Mouse (Mus musculus): ENCODE data around the gene Plpp3. TPM values are rescaled to one million over a fixed set of nuclear protein-coding genes. Genes with fewer than 3 reads are reported as not detected.
"Not testable (repeated sequence)": the region's sequence is repeated elsewhere in the genome, so short reads cannot be mapped to it uniquely, and the experiment has no call there.

Gene Plpp3
- polyA plus RNA-seq, 1 experiment from 2014 or later = 6.5 TPM

GRCm38 (mm10) chr4:105262358-105262757, 105.2 kb downstream of the Plpp3 start:
- 95% methylated on average over 12 of the region's 12 CpGs for WGBS (ENCODE audit: missing documents)
- Histone ChIP-seq H3K27ac (no peak overlapping the region), H3K4me3 (ENCODE audit: inconsistent target) (no peak overlapping the region), H3K79me2 (ENCODE audit: inconsistent target) (no peaks in the 10 kb centered on the region), H3K36me3 (ENCODE audit: inconsistent target) (no peaks in the 10 kb centered on the region)

DNA sequence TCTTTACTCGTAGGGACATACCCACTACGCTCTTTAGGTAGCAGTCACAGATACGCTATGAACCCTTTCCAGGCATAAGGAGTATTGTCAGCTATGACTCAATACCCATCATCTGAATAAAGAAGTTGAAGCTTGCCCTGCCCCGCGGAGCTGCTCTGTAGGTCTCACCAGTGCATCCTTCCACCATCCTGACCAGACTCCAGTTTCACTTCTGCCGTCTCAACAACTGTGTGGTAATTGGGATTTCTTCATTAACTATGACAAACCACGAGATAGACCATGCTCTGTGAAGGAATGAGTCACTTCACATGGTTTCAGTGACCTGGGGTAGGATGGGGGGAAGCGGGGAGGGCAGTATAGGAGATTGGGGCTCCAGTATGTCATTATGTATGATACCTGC, 106.5 kb downstream of the Plpp3 start:
- Histone ChIP-seq H3K36me3 (ENCODE audit: inconsistent target) (no peaks in the 10 kb centered on the region), H3K27ac (no peak overlapping the region), H3K79me2 (ENCODE audit: inconsistent target) (no peaks in the 10 kb centered on the region), H3K4me3 (ENCODE audit: inconsistent target) (no peak overlapping the region)
- 10% methylated on average over 8 of the region's 8 CpGs for WGBS (ENCODE audit: missing documents)

- H3K27ac ChIP-seq = no peak overlapping the region
- 88% methylated on average over 8 of the region's 8 CpGs for WGBS (ENCODE audit: missing documents)
- no peak overlapping the region for H3K4me3 ChIP-seq (ENCODE audit: inconsistent target)
- no peaks in the 10 kb centered on the region for H3K79me2 ChIP-seq (ENCODE audit: inconsistent target)
- no peaks in the 10 kb centered on the region for H3K36me3 ChIP-seq (ENCODE audit: inconsistent target)
These were observed 107.9 kb downstream of the Plpp3 start for GRCm38 (mm10) chr4:105265041-105265440.

DNA sequence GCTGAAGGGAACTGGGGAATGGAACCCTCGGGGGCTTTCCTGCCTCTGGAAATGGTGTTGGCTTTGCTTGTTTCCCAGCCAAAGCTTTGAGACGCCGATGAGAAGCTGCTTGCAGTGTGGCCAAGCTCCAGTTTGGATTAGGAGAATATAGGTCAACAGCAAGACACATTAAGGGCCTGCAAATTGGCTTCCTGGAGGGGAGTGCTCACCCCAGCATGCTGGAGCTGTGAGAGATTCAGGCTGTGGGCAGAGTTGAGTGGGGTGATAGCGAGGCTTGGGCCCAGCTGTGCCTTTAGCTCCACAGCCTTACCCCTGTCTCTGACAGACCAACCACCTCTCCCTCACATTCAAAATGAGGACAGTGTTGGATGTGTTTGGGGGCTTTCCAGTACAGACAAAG, 108.5 kb downstream of the Plpp3 start:
- H3K36me3 ChIP-seq (ENCODE audit: inconsistent target) = no peaks in the 10 kb centered on the region
- no peak overlapping the region for H3K4me3 ChIP-seq (ENCODE audit: inconsistent target)
- 92% methylated on average over 4 of the region's 4 CpGs for WGBS (ENCODE audit: missing documents)
- H3K27ac ChIP-seq = no peak overlapping the region
- no peaks in the 10 kb centered on the region for H3K79me2 ChIP-seq (ENCODE audit: inconsistent target)

DNA sequence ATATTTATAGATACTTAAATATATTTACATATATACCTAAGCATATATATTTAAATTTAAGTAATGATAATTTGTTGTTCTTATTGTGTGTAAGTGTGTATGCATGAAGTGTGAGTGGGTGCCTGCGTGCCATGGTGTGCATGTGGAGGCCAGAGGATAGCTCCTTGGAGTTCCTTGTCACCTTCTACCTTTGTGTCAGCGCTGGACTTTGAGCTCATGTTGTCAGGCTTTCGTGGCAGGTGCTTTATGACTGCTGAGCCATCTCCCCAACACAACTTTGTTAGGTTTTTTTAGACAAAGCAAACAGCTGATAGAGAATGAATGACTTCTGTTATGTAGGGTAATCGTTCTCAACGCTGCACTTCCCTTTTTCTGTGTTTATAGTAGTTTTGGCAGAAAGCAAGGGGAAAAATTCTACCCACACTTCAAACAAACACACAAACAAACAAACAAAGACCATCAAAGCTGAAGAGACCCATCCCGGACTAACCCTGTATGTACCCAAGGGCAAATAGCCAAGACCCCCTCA, 111.1 kb downstream of the Plpp3 start:
- Histone ChIP-seq H3K36me3 (ENCODE audit: inconsistent target) (no peaks in the 10 kb centered on the region), H3K79me2 (ENCODE audit: inconsistent target) (no peaks in the 10 kb centered on the region), H3K27ac (no peak overlapping the region), H3K4me3 (ENCODE audit: inconsistent target) (no peak overlapping the region)
- 44% methylated on average over 6 of the region's 6 CpGs for WGBS (ENCODE audit: missing documents)

DNA sequence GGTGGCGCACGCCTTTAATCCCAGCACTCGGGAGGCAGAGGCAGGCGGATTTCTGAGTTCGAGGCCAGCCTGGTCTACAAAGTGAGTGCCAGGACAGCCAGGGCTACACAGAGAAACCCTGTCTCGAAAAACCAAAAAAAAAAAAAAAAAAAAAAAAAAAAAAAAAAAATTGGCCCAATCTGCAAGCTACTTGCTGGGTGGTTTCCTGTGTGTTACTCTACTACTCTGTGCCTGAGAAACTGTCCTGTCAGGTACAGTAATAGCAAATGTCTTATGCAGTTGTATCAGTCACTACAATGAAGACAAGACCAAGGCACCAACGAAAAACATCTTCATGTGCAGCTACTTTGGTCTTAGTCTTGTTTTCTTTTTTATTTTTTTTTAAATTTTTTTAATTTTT, 112.3 kb downstream of the Plpp3 start:
- H3K27ac ChIP-seq; H3K4me3 ChIP-seq (ENCODE audit: inconsistent target); H3K79me2 ChIP-seq (ENCODE audit: inconsistent target); H3K36me3 ChIP-seq (ENCODE audit: inconsistent target): not testable (repeated sequence)
- WGBS (ENCODE audit: missing documents) = 80% methylated on average over 1 of the region's 7 CpGs

DNA sequence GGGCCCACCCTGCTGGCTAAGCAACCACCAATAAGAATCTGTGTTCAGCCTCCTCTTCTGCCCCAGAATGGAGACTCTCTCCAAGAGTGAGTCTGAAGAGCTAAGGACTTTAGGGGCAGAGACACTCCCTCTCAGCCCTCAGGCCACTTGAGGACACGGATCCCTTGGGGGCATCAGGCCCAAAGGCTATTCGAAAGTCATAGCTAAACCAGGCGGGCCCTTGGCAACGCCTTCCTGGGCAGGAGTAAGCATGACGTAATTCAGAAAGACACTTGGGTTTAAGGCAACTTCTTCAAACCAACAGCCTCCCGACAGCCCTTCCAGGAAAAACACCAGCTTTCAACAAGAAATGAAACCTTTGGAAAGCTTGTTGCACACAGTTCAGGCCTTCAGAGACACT, 114.0 kb downstream of the Plpp3 start:
- 57% methylated on average over 6 of the region's 6 CpGs for WGBS (ENCODE audit: missing documents)
- Histone ChIP-seq H3K36me3 (ENCODE audit: inconsistent target) (no peaks in the 10 kb centered on the region), H3K27ac (no peak overlapping the region), H3K4me3 (ENCODE audit: inconsistent target) (no peak overlapping the region), H3K79me2 (ENCODE audit: inconsistent target) (no peaks in the 10 kb centered on the region)

- Histone ChIP-seq H3K36me3 (ENCODE audit: inconsistent target) (no peaks in the 10 kb centered on the region), H3K4me3 (ENCODE audit: inconsistent target) (no peak overlapping the region), H3K79me2 (ENCODE audit: inconsistent target) (no peaks in the 10 kb centered on the region), H3K27ac (no peak overlapping the region)
- 45% methylated on average over 2 of the region's 2 CpGs for WGBS (ENCODE audit: missing documents)
These were observed 115.9 kb downstream of the Plpp3 start for GRCm38 (mm10) chr4:105273034-105273433.

GRCm38 (mm10) chr4:105273486-105273885, 116.3 kb downstream of the Plpp3 start:
- no peaks in the 10 kb centered on the region for H3K36me3 ChIP-seq (ENCODE audit: inconsistent target)
- H3K27ac ChIP-seq = no peak overlapping the region
- H3K4me3 ChIP-seq (ENCODE audit: inconsistent target) = no peak overlapping the region
- WGBS (ENCODE audit: missing documents) = 96% methylated on average over 4 of the region's 4 CpGs
- H3K79me2 ChIP-seq (ENCODE audit: inconsistent target) = no peaks in the 10 kb centered on the region

GRCm38 (mm10) chr4:105275616-105276015, 118.5 kb downstream of the Plpp3 start:
- Histone ChIP-seq H3K79me2 (ENCODE audit: inconsistent target) (no peaks in the 10 kb centered on the region), H3K27ac (no peak overlapping the region), H3K36me3 (ENCODE audit: inconsistent target) (no peaks in the 10 kb centered on the region), H3K4me3 (ENCODE audit: inconsistent target) (no peak overlapping the region)
- WGBS (ENCODE audit: missing documents) = 97% methylated on average over 3 of the region's 3 CpGs

- Histone ChIP-seq H3K4me3 (ENCODE audit: inconsistent target) (no peak overlapping the region), H3K36me3 (ENCODE audit: inconsistent target) (no peaks in the 10 kb centered on the region), H3K27ac (no peak overlapping the region), H3K79me2 (ENCODE audit: inconsistent target) (no peaks in the 10 kb centered on the region)
- WGBS (ENCODE audit: missing documents) = 89% methylated on average over 14 of the region's 14 CpGs
These were observed 119.1 kb downstream of the Plpp3 start for GRCm38 (mm10) chr4:105276062-105276795.

GRCm38 (mm10) chr4:105278161-105278560, 121.0 kb downstream of the Plpp3 start:
- Histone ChIP-seq H3K4me3 (ENCODE audit: inconsistent target) (no peak overlapping the region), H3K79me2 (ENCODE audit: inconsistent target) (no peaks in the 10 kb centered on the region), H3K27ac (no peak overlapping the region), H3K36me3 (ENCODE audit: inconsistent target) (no peaks in the 10 kb centered on the region)
- WGBS (ENCODE audit: missing documents) = 88% methylated on average over 9 of the region's 9 CpGs

- no peak overlapping the region for H3K4me3 ChIP-seq (ENCODE audit: inconsistent target)
- H3K27ac ChIP-seq = no peak overlapping the region
- WGBS (ENCODE audit: missing documents) = 85% methylated on average over 15 of the region's 15 CpGs
- no peaks in the 10 kb centered on the region for H3K79me2 ChIP-seq (ENCODE audit: inconsistent target)
- H3K36me3 ChIP-seq (ENCODE audit: inconsistent target) = no peaks in the 10 kb centered on the region
These were observed 121.6 kb downstream of the Plpp3 start for GRCm38 (mm10) chr4:105278571-105279410.

GRCm38 (mm10) chr4:105279806-105280205, 122.7 kb downstream of the Plpp3 start:
- H3K36me3 ChIP-seq (ENCODE audit: inconsistent target) = no peaks in the 10 kb centered on the region
- H3K4me3 ChIP-seq (ENCODE audit: inconsistent target) = no peak overlapping the region
- H3K27ac ChIP-seq = no peak overlapping the region
- 93% methylated on average over 3 of the region's 4 CpGs for WGBS (ENCODE audit: missing documents)
- H3K79me2 ChIP-seq (ENCODE audit: inconsistent target) = no peaks in the 10 kb centered on the region

GRCm38 (mm10) chr4:105281751-105282231, 124.6 kb downstream of the Plpp3 start:
- no peaks in the 10 kb centered on the region for H3K79me2 ChIP-seq (ENCODE audit: inconsistent target)
- 87% methylated on average over 7 of the region's 7 CpGs for WGBS (ENCODE audit: missing documents)

More at GRCm38 (mm10) chr4:105281751-105282231, 124.6 kb downstream of the Plpp3 start:
- no peak overlapping the region for H3K27ac ChIP-seq
- no peaks in the 10 kb centered on the region for H3K36me3 ChIP-seq (ENCODE audit: inconsistent target)
- no peak overlapping the region for H3K4me3 ChIP-seq (ENCODE audit: inconsistent target)
